Mouse (Mus musculus) lung, postnatal 0 days (tissue): ENCODE measurements at regions not wholly inside any gene's neighbourhood (a gene's known extent, or its start where the extent isn't known, plus 50 kb on each side); places are given as distances from the start of the nearest gene placed in this dataset.

ENCODE experiments used
- CTCF ChIP-seq: IDR thresholded peaks from 2 replicates; pipeline ENCODE4 v1.5.1; 2016; ENCODE audit warnings: antibody characterized with exemption, mild to moderate bottlenecking
- EP300 ChIP-seq: IDR thresholded peaks from 2 replicates; pipeline ENCODE4 v1.6.1; 2016; ENCODE audit warnings: antibody characterized with exemption, mild to moderate bottlenecking, control low read depth

DNA sequence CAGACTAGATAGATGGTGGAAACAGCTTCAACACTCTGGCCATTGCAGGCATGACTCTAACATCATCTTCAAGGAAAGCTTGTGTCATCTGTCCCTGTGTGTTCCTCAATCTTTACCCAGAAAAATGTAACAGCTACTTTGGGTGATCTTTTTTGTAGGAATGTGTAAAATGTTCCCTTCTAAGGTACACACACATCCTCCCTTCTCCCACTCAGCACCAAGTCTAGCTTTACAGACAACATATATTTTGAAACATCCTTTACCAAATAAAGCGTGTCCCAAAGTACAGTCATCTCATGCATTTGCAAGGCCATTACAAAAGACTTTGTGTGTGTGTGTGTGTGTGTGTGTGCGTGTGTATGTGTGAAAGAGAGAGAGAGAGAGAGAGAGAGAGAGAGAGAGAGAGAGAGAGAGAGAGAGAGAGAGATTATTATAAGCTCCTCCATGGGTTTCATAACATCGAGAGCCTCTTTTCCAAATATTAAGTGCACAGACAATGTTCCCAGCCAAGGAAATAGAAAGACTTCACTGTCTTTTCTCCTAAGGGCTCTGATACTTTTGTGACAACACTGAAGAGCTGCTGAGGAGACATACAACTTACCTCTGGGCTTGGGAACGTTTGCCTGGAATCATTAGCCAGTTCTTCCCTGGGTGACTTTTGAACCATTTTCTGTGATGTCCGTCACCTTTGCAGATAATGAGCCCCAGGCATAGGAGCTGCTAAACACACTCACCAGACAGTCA is 164.0 kb downstream of the Fzd1 start:
- TF ChIP-seq EP300 (no peak), CTCF (no peak)
